Mouse (Mus musculus): Measurements from ENCODE around the gene Trpm4.

- peak; percentile 22; the same call in 1 of the 2 replicates for TF ChIP-seq CTCF (IDR thresholded peaks at IDR 0.05; ENCODE audit: borderline replicate concordance, insufficient read depth, low read depth, low read length)
- no peak for TF ChIP-seq POLR2A (IDR thresholded peaks at IDR 0.05; ENCODE audit: borderline replicate concordance, insufficient read depth, low read length)
Observed at GRCm38 (mm10) chr7:45339410-45340065, 6.0 kb upstream of the Trpm4 start.

Data from cerebellum, adult 2 months (tissue).